Comparison of ENCODE assay signal across 11 mouse cellular contexts in genomic region chr14:34375415-34375904, GRCm38 (mm10). TPM values are rescaled to one million over a fixed set of nuclear protein-coding genes. Genes with fewer than 3 reads are reported as not detected.
DNase-seq lines count a peak whose midpoint lies in the region; ATAC-seq lines count a peak whose summit lies in the region.
"Had no signal": no experiment of that assay in that cellular context is flagged by ENCODE, and none has a peak within 500 bp of the region (broad histone marks: within the 10 kb centered on the region; RNA-seq: fewer than 3 reads in every experiment).

Mmrn2 (plus strand) TSS chr14:34375465.

- peaks cover 39% of the 10 kb centered on the region for H3K4me1 ChIP-seq in kidney, embryonic 15.5 days
- peaks cover 11% of the 10 kb centered on the region for H3K4me1 ChIP-seq in heart, embryonic 16.5 days (ENCODE audit: control insufficient read depth, insufficient read depth, low read length)
- H3K4me1 ChIP-seq in liver, embryonic 12.5 days, result 0 out of 2 replicates have a peak, but pooled peaks cover 5% of the 10 kb centered on the region

- no peaks in the 10 kb centered on the region for H3K9me3 ChIP-seq in kidney, embryonic 15.5 days (replicated peaks)
- no peaks in the 10 kb centered on the region for H3K9me3 ChIP-seq in heart, embryonic 16.5 days (replicated peaks; ENCODE audit: control insufficient read depth, low read length)
- H3K9me3 ChIP-seq in liver, embryonic 12.5 days (replicated peaks), result no peaks in the 10 kb centered on the region

- peak within 1 kb of the TSS; percentile 33 for H3K4me3 ChIP-seq in kidney, embryonic 15.5 days (replicated peaks)
- H3K4me3 ChIP-seq in heart, embryonic 16.5 days (ENCODE audit: low read length), result peak within 1 kb of the TSS; percentile 46
- H3K4me3 ChIP-seq in liver, embryonic 12.5 days, result no peak within 1 kb of the TSS

- 68% methylated on average over 13 of the region's 13 CpGs for WGBS in kidney, embryonic 15.5 days
- 66% methylated on average over 13 of the region's 13 CpGs for whole genome bisulfite sequencing in heart, embryonic 16.5 days
- 39% methylated on average over 13 of the region's 13 CpGs for WGBS in liver, embryonic 12.5 days (ENCODE audit: insufficient replicate concordance)

- H3K9ac ChIP-seq in kidney, embryonic 15.5 days, result 0 out of 2 replicates have a peak within 1 kb of the TSS, but pooled peaks have one; percentile 6
- H3K9ac ChIP-seq in heart, embryonic 16.5 days (ENCODE audit: low read length), result peak within 1 kb of the TSS; percentile 44; the same call in 1 of the 2 replicates
- no peak within 1 kb of the TSS for H3K9ac ChIP-seq in liver, embryonic 12.5 days

- H3K4me2 ChIP-seq in kidney, embryonic 15.5 days, result peak within 1 kb of the TSS; percentile 43
- H3K4me2 ChIP-seq in heart, embryonic 16.5 days (ENCODE audit: low read depth, low read length), result peak within 1 kb of the TSS; percentile 43
- peak within 1 kb of the TSS; percentile 4; the same call in 1 of the 2 replicates for H3K4me2 ChIP-seq in liver, embryonic 12.5 days

- peak within 1 kb of the TSS; percentile 91; the same call in 1 of the 2 replicates for H3K27ac ChIP-seq in kidney, embryonic 15.5 days
- H3K27ac ChIP-seq in heart, embryonic 16.5 days (ENCODE audit: low read length), result peak within 1 kb of the TSS; percentile 43
- no peak within 1 kb of the TSS for H3K27ac ChIP-seq in liver, embryonic 12.5 days

- no peaks in the 10 kb centered on the region for H3K36me3 ChIP-seq in kidney, embryonic 15.5 days
- H3K36me3 ChIP-seq in heart, embryonic 16.5 days (ENCODE audit: control insufficient read depth, insufficient read depth), result no peaks in the 10 kb centered on the region
- no peaks in the 10 kb centered on the region for H3K36me3 ChIP-seq in liver, embryonic 12.5 days

- no peak for DNase-seq in kidney, postnatal 14 days
- no peak for DNase-seq in adrenal gland, postnatal 36 days
- no peak for DNase-seq in T-cell, adult 2 months (ENCODE audit: low spot score)
- no peak for DNase-seq in left cerebral cortex, adult 18-20 months (ENCODE audit: low spot score in 2 of 2)
- DNase-seq: spleen, adult 18-20 months had no signal

- H3K27me3 ChIP-seq in kidney, embryonic 15.5 days, result no peaks in the 10 kb centered on the region
- no peaks in the 10 kb centered on the region for H3K27me3 ChIP-seq in heart, embryonic 16.5 days (ENCODE audit: control insufficient read depth, insufficient read depth, low read length)
- H3K27me3 ChIP-seq in liver, embryonic 12.5 days (replicated peaks), result no peaks in the 10 kb centered on the region
- H3K27me3 ChIP-seq: CH12.LX had no signal

- ATAC-seq in kidney, embryonic 15.5 days (replicated peaks; ENCODE audit: low FRiP score), result no peak
- no peak for ATAC-seq in heart, embryonic 16.5 days (replicated peaks; ENCODE audit: extremely low read depth, insufficient read depth, low FRiP score)
- ATAC-seq in liver, embryonic 12.5 days, result no peak
- no peak for ATAC-seq in activated CD4-positive, CD25-positive, alpha-beta regulatory T cell, adult 4 months

RNA-seq across cellular contexts. Expression of gene Mmrn2, which starts in this region (rescaled TPM):
- polyA plus RNA-seq in kidney, embryonic 15.5 days (2015; fragmentation: Nextera tagmentation; extraction: Ambion mirVana), result 16.0 and 17.8 TPM in 2 replicates
- total RNA-seq in adrenal gland, postnatal 36 days (2021), result 10 to 100 TPM; 25.6 to 41.9 TPM
- polyA plus RNA-seq in heart, embryonic 16.5 days (2015; fragmentation: Nextera tagmentation; extraction: Ambion mirVana), result 28.2 and 28.7 TPM in 2 replicates
- polyA plus RNA-seq in liver, embryonic 12.5 days (2016; fragmentation: Nextera tagmentation; extraction: Ambion mirVana), result 3.5 and 3.7 TPM in 2 replicates
- 1 to 10 TPM; 4.0 to 4.3 TPM for total RNA-seq in left cerebral cortex, adult 18-20 months (2021)
- not detected for polyA plus RNA-seq in activated CD4-positive, CD25-positive, alpha-beta regulatory T cell, adult 4 months (2017; shearing (Covaris generic))
- total RNA-seq: CH12.LX; granulocyte monocyte progenitor cell, adult 5-6 weeks had no signal

Comparison
In these comparisons a context has a peak if more than half of its experiments do, and no peak if none do; other contexts are left out.
1. RNA of gene Mmrn2 (total RNA-seq): 25.6 to 41.9 TPM in adrenal gland, postnatal 36 days; 4.0 to 4.3 TPM in left cerebral cortex, adult 18-20 months; every median in the first group is over 4 times any median in the second.
2. Peak in every context shown above with its lines, with median percentiles within 50 percentile points of each other: H3K4me2 ChIP-seq.